Mouse (Mus musculus) midbrain, embryonic 12.5 days (tissue): Measurements from ENCODE around the gene Jazf1. TPM values are rescaled to one million over a fixed set of nuclear protein-coding genes. Genes with fewer than 3 reads are reported as not detected.

Experiments
- ATAC-seq: fragments of 200-750 bp; cut with Nextera tagmentation; 2 replicates; pipeline ENCODE4 v1.8.0; 2017; ENCODE audit warnings: low read depth, moderate TSS enrichment, moderate library complexity; ENCODE audit not compliant: low FRiP score
- H3K27ac ChIP-seq: fragments of 300-500 bp; sonication (generic); replicated peaks from 2 replicates; pipeline ENCODE4 v1.5.1; 2016; ENCODE audit warnings: mild to moderate bottlenecking
- H3K27me3 ChIP-seq: fragments of 300-500 bp; sonication (generic); 2 replicates; pipeline ENCODE4 v1.6.1; 2016; ENCODE audit warnings: mild to moderate bottlenecking
- H3K36me3 ChIP-seq: fragments of 300-500 bp; sonication (generic); 2 replicates; pipeline ENCODE4 v1.6.1; 2016
- H3K4me1 ChIP-seq: fragments of 300-500 bp; sonication (generic); 2 replicates; pipeline ENCODE4 v1.6.1; 2016
- H3K4me2 ChIP-seq: fragments of 300-500 bp; sonication (generic); replicated peaks from 2 replicates; pipeline ENCODE4 v1.6.1; 2016; ENCODE audit warnings: mild to moderate bottlenecking, moderate library complexity
- H3K4me3 ChIP-seq: fragments of 300-500 bp; sonication (generic); 2 replicates; pipeline ENCODE4 v1.5.1; 2016; ENCODE audit warnings: mild to moderate bottlenecking
- H3K9ac ChIP-seq: fragments of 300-500 bp; sonication (generic); replicated peaks from 2 replicates; pipeline ENCODE4 v1.6.1; 2016; ENCODE audit warnings: mild to moderate bottlenecking, moderate library complexity
- H3K9me3 ChIP-seq: fragments of 300-500 bp; sonication (generic); 2 replicates; pipeline ENCODE4 v1.6.1; 2016; ENCODE audit warnings: mild to moderate bottlenecking
- WGBS: fragments of 180-500 bp; shearing (Covaris S2); methylation state at CpG from one replicate; pipeline ENCODE4 v1.1.7; 2016; 5-methylcytosine and 5-hydroxymethylcytosine counted together
- polyA plus RNA-seq: library from polyadenylated mRNA; unstranded; fragments of >200 nt; fragmentation: Nextera tagmentation; extraction: Ambion mirVana; gene quantifications from 2 replicates; pipeline ENCODE4 v1.2.1, GENCODE M21; 2016

Gene Jazf1
- polyA plus RNA-seq, 1 experiment from 2014 or later: 12.3 TPM

DNA sequence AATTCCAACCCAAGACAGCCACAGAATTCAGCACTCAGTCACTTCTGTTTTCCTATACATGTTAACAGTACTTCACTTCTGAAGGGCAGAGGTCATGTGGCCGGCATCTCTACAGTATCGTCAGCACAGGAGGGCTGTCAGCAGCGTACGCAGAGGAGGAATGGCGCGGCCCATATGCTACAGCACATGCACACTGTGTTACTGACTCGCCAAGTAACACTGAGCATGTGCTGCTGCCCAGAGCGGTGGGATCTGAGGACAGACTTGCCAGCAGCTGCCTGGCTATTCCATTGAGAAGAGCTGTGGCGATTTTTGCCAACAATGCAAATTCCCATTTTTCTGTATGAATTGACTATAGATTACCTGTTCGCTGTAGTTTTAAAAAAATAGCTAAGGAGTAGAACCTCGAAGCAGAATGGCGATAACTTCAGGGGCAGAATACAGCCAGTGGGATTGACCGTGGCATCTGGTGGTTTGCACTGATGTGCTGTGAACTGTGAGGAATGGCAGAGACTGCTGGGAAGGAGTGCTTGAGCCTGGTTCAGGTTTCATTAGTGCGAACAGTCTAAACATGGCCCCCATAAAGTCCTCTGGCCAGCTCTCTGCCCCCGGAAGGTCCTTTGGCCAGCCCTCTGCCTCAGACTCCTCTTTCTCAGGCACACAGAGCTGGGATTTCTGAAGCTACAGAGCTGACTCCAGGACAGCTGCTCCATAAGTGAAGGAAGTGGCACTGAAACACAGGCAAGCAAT is 232.1 kb downstream of the Jazf1 start:
- ATAC-seq: no peak
- no peak overlapping the region for H3K4me2 ChIP-seq
- WGBS: 87% methylated on average over 15 of the region's 15 CpGs
- H3K27me3 ChIP-seq: peaks cover 3% of the 10 kb centered on the region; the same call in 1 of the 2 replicates
- H3K27ac ChIP-seq: no peak overlapping the region
- H3K9me3 ChIP-seq: no peaks in the 10 kb centered on the region
- H3K4me3 ChIP-seq: no peak overlapping the region
- H3K9ac ChIP-seq: no peak overlapping the region
- H3K36me3 ChIP-seq: no peaks in the 10 kb centered on the region
- H3K4me1 ChIP-seq: peaks cover 22% of the 10 kb centered on the region

GRCm38 (mm10) chr6:52827752-52828277 is 240.6 kb downstream of the Jazf1 start:
- WGBS: 86% methylated on average over 2 of the region's 2 CpGs

GRCm38 (mm10) chr6:52825535-52825934 is 242.9 kb downstream of the Jazf1 start:
- Histone ChIP-seq H3K27ac (no peak overlapping the region), H3K27me3 (0 out of 2 replicates have a peak, but pooled peaks cover 7% of the 10 kb centered on the region), H3K36me3 (no peaks in the 10 kb centered on the region), H3K4me2 (no peak overlapping the region), H3K4me1 (peaks cover 34% of the 10 kb centered on the region), H3K4me3 (no peak overlapping the region), H3K9ac (no peak overlapping the region), H3K9me3 (no peaks in the 10 kb centered on the region)
- WGBS: 83% methylated on average over 5 of the region's 5 CpGs
- ATAC-seq: no peak

More at GRCm38 (mm10) chr6:52827752-52828277, 240.6 kb downstream of the Jazf1 start:
- Histone ChIP-seq H3K4me2 (no peak overlapping the region), H3K27me3 (0 out of 2 replicates have a peak, but pooled peaks cover 7% of the 10 kb centered on the region), H3K4me3 (no peak overlapping the region), H3K27ac (no peak overlapping the region), H3K4me1 (peaks cover 28% of the 10 kb centered on the region), H3K36me3 (no peaks in the 10 kb centered on the region), H3K9ac (no peak overlapping the region), H3K9me3 (no peaks in the 10 kb centered on the region)
- ATAC-seq: no peak

- Histone ChIP-seq H3K4me2 (no peak overlapping the region), H3K27ac (no peak overlapping the region), H3K9me3 (no peaks in the 10 kb centered on the region), H3K4me1 (peaks cover 39% of the 10 kb centered on the region), H3K36me3 (no peaks in the 10 kb centered on the region), H3K4me3 (no peak overlapping the region), H3K9ac (no peak overlapping the region), H3K27me3 (0 out of 2 replicates have a peak, but pooled peaks cover 6% of the 10 kb centered on the region)
- no peak for ATAC-seq
- 70% methylated on average over 3 of the region's 3 CpGs for WGBS
Measured at GRCm38 (mm10) chr6:52824977-52825482, 243.4 kb downstream of the Jazf1 start.

GRCm38 (mm10) chr6:52823064-52823463 is 245.4 kb downstream of the Jazf1 start:
- no peak for ATAC-seq
- WGBS: 16% methylated on average over 7 of the region's 7 CpGs

DNA sequence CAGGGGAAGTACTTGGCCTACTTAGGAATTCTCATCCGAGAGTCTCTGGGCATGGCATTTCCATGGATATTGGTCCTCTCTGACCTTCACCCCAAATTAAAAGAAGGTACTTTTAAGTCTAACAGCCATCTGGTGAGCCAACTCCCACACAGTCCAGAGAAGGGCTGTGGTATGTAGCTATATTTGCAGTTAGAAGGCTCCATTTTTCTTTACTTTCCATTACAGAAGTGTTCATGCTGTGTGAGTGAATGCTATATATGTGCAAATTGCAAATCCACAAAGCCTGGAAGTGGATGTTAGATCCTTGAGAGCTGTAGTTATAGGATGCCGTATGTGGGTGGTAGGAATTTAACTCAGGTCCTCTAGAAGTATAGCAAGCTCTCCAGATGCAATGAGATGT is 245.8 kb downstream of the Jazf1 start:
- 0 out of 2 replicates have a peak, but pooled peaks cover 3% of the 10 kb centered on the region for H3K27me3 ChIP-seq
- 67% methylated on average over 2 of the region's 2 CpGs for WGBS
- no peak overlapping the region for H3K9ac ChIP-seq
- H3K9me3 ChIP-seq: no peaks in the 10 kb centered on the region
- ATAC-seq: no peak
- no peaks in the 10 kb centered on the region for H3K36me3 ChIP-seq
- no peak overlapping the region for H3K4me2 ChIP-seq
- H3K4me3 ChIP-seq: no peak overlapping the region
- H3K27ac ChIP-seq: no peak overlapping the region
- H3K4me1 ChIP-seq: peaks cover 34% of the 10 kb centered on the region

More at GRCm38 (mm10) chr6:52823064-52823463, 245.4 kb downstream of the Jazf1 start:
- H3K36me3 ChIP-seq: no peaks in the 10 kb centered on the region
- peaks cover 34% of the 10 kb centered on the region for H3K4me1 ChIP-seq
- no peak overlapping the region for H3K27ac ChIP-seq
- H3K9me3 ChIP-seq: no peaks in the 10 kb centered on the region
- 0 out of 2 replicates have a peak, but pooled peaks cover 3% of the 10 kb centered on the region for H3K27me3 ChIP-seq
- H3K9ac ChIP-seq: no peak overlapping the region
- no peak overlapping the region for H3K4me2 ChIP-seq
- no peak overlapping the region for H3K4me3 ChIP-seq

DNA sequence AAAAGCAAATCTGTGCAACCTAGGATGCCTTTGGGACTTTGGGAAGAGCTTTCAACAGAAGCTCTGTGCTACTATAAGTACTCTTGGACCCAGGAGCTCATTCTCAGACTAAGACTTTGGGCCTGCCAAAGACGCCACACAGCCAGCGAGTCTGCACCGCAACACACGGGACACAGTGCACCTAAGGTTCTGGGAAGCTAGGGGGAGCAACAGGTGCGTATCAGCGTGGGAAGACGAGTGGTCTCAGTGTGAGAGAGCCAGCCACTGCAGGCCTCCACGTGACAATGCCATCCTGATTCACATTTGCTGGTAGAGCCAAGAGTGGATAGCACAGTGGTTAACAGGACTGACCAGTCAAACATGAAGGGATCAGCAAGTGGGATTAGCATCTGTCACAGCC is 249.1 kb downstream of the Jazf1 start:
- ATAC-seq: no peak
- Histone ChIP-seq H3K4me3 (no peak overlapping the region), H3K9me3 (no peaks in the 10 kb centered on the region), H3K36me3 (no peaks in the 10 kb centered on the region), H3K9ac (no peak overlapping the region), H3K27ac (no peak overlapping the region), H3K4me2 (no peak overlapping the region), H3K27me3 (0 out of 2 replicates have a peak, but pooled peaks cover under 1% of the 10 kb centered on the region), H3K4me1 (peaks cover 24% of the 10 kb centered on the region)
- WGBS: 68% methylated on average over 8 of the region's 8 CpGs

DNA sequence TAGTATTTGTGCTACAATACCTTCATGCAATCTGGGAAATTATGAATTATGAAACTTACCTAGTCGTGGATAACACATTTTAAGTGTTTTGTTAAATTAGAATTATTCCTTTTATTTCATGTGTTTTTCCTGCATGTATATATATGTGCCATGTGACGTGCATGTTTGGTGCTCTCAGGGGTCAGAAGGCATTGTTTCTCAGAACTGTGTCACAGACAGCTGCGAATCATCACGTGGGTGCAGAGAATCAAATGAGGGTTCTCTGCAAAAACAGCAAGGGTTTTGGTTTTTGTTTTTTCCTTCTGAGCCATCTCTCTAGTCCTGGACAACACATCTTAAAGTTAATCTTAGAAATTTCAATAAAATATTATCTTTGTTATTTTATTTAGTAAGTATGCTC is 250.4 kb downstream of the Jazf1 start:
- Histone ChIP-seq H3K9me3 (no peaks in the 10 kb centered on the region), H3K4me1 (peaks cover 18% of the 10 kb centered on the region), H3K9ac (no peak overlapping the region), H3K27me3 (no peaks in the 10 kb centered on the region), H3K27ac (no peak overlapping the region), H3K4me3 (no peak overlapping the region), H3K4me2 (no peak overlapping the region), H3K36me3 (no peaks in the 10 kb centered on the region)
- no peak for ATAC-seq
- 91% methylated on average over 4 of the region's 4 CpGs for WGBS

- Histone ChIP-seq H3K4me1 (peaks cover 11% of the 10 kb centered on the region; the same call in 1 of the 2 replicates), H3K27me3 (no peaks in the 10 kb centered on the region), H3K4me3 (no peak overlapping the region), H3K9ac (no peak overlapping the region), H3K9me3 (no peaks in the 10 kb centered on the region), H3K36me3 (no peaks in the 10 kb centered on the region), H3K27ac (no peak overlapping the region), H3K4me2 (no peak overlapping the region)
- WGBS: 87% methylated on average over 10 of the region's 10 CpGs
- ATAC-seq: no peak
Measured at GRCm38 (mm10) chr6:52817203-52817874, 251.1 kb downstream of the Jazf1 start.

GRCm38 (mm10) chr6:52805237-52805856 is 263.1 kb downstream of the Jazf1 start:
- ATAC-seq: no peak
- Histone ChIP-seq H3K4me1 (peaks cover 5% of the 10 kb centered on the region), H3K4me2 (no peak overlapping the region), H3K4me3 (no peak overlapping the region), H3K36me3 (no peaks in the 10 kb centered on the region), H3K9ac (no peak overlapping the region), H3K9me3 (no peaks in the 10 kb centered on the region), H3K27me3 (no peaks in the 10 kb centered on the region), H3K27ac (no peak overlapping the region)
- 91% methylated on average over 3 of the region's 3 CpGs for WGBS

- Histone ChIP-seq H3K27ac (no peak overlapping the region), H3K4me1 (peaks cover 9% of the 10 kb centered on the region), H3K4me2 (no peak overlapping the region), H3K9me3 (no peaks in the 10 kb centered on the region), H3K9ac (no peak overlapping the region), H3K27me3 (no peaks in the 10 kb centered on the region), H3K36me3 (no peaks in the 10 kb centered on the region), H3K4me3 (no peak overlapping the region)
- ATAC-seq: no peak
- WGBS: 51% methylated on average over 9 of the region's 9 CpGs
Measured at GRCm38 (mm10) chr6:52802181-52802580, 266.2 kb downstream of the Jazf1 start.
